Mouse (Mus musculus) hindbrain, postnatal 0 days (tissue): ENCODE measurements around the gene Napsa. TPM values are rescaled to one million over a fixed set of nuclear protein-coding genes. Genes with fewer than 3 reads are reported as not detected.
A peak's percentile ranks its signal among the peaks of the same experiment; 100 is the strongest.

Experiments
- ATAC-seq: fragments of 200-750 bp; cut with Nextera tagmentation; 2 replicates; pipeline ENCODE4 v1.8.0; 2017; ENCODE audit warnings: mild to moderate bottlenecking, moderate TSS enrichment, moderate library complexity
- DNase-seq: peaks from one replicate; pipeline ENCODE4 v3.0.0-alpha.2; 2015; ENCODE audit warnings: low spot score
- H3K27ac ChIP-seq: fragments of 300-500 bp; sonication (generic); 2 replicates; pipeline ENCODE4 v1.5.1; 2014; ENCODE audit warnings: mild to moderate bottlenecking
- H3K27me3 ChIP-seq: fragments of 300-500 bp; sonication (generic); 2 replicates; pipeline ENCODE4 v1.6.1; 2014; ENCODE audit warnings: low read length, mixed read lengths; ENCODE audit not compliant: insufficient read depth
- H3K36me3 ChIP-seq: fragments of 300-500 bp; sonication (generic); 2 replicates; pipeline ENCODE4 v1.6.1; 2014; ENCODE audit warnings: low read length, mixed read lengths; ENCODE audit not compliant: insufficient read depth
- H3K4me1 ChIP-seq: fragments of 300-500 bp; sonication (generic); 2 replicates; pipeline ENCODE4 v1.6.1; 2014; ENCODE audit warnings: antibody characterized with exemption, low read length, mixed read lengths; ENCODE audit not compliant: insufficient read depth
- H3K4me2 ChIP-seq: fragments of 300-500 bp; sonication (generic); 2 replicates; pipeline ENCODE4 v1.6.1; 2014; ENCODE audit warnings: low read depth, mild to moderate bottlenecking, low read length, moderate library complexity, mixed read lengths
- H3K4me3 ChIP-seq: fragments of 300-500 bp; sonication (generic); 2 replicates; pipeline ENCODE4 v1.5.1; 2014; ENCODE audit warnings: low read length
- H3K9ac ChIP-seq: fragments of 300-500 bp; sonication (generic); replicated peaks from 2 replicates; pipeline ENCODE4 v1.6.1; 2014; ENCODE audit warnings: mild to moderate bottlenecking, low read length, moderate library complexity, mixed read lengths
- H3K9me3 ChIP-seq: fragments of 300-500 bp; sonication (generic); 2 replicates; pipeline ENCODE4 v1.6.1; 2016; ENCODE audit warnings: low read length, mixed read lengths
- CTCF ChIP-seq: IDR thresholded peaks from 2 replicates; pipeline ENCODE4 v1.5.1; 2016; ENCODE audit warnings: antibody characterized with exemption, control low read depth, low read depth
- WGBS: fragments of 180-500 bp; shearing (Covaris S2); extraction: QIAGEN DNeasy Blood & Tissue Kit; methylation state at CpG from one replicate; pipeline ENCODE4 v1.1.7; 2014; 5-methylcytosine and 5-hydroxymethylcytosine counted together
- polyA plus RNA-seq: library from polyadenylated mRNA; unstranded; fragments of >200 nt; fragmentation: Nextera tagmentation; extraction: Ambion mirVana; gene quantifications from 2 replicates; pipeline ENCODE4 v1.2.1, GENCODE M21; 2015
- total RNA-seq: library from RNA; depleted of rRNA; stranded (reverse); fragments of >200 nt; gene quantifications from 2 replicates; pipeline ENCODE4 v1.2.3, GENCODE M21; 2014

Napsa gene
- total and polyA plus RNA-seq, 2 experiments from 2014 or later = 0.26 TPM; not detected in 1

DNA sequence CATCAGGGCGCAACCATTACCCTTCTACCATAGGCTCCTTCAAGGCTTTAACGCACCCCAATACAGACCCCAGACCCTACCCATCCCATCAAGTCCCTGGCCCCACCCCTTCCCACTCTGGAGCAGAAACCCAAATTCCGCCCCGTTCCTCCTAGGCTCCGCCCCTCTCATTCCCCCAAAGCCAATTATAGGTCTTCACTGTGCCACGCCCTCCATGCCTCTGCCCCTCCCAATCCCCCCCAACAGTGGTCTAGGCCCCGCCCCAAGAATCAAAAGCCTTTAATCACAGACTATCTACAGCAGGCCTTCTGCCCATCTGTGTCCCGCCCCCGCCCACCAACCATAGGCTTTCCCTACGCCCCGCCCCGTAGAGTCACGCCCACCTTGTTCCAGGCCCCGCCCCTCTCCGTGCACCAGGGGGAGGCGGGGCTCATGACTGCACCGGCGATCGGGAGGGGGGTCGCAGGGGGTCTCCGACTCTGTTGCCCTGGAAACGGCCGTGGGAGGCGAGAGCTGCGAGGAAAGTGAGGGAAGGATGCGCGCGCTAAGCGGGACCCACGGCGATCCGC, 18.9 kb upstream of the Napsa start:
- ATAC-seq (peak; percentile 82), DNase-seq (peak; percentile 91)
- no peak for TF ChIP-seq CTCF
- Histone ChIP-seq H3K9me3 (no peaks in the 10 kb centered on the region), H3K9ac (peak overlapping the region; percentile 54), H3K4me3 (peak overlapping the region; percentile 79), H3K36me3 (peaks cover 19% of the 10 kb centered on the region), H3K27me3 (no peaks in the 10 kb centered on the region), H3K4me1 (peaks cover 4% of the 10 kb centered on the region), H3K27ac (peak overlapping the region; percentile 87), H3K4me2 (peak overlapping the region; percentile 80)
- WGBS = 1% methylated on average over 32 of the region's 32 CpGs

- peak; percentile 16; the same call in 1 of the 2 replicates for TF ChIP-seq CTCF
- H3K4me3 ChIP-seq = peak within 1 kb of the TSS; percentile 79
- peak within 1 kb of the TSS; percentile 54 for H3K9ac ChIP-seq
- peak; percentile 98 for DNase-seq
- ATAC-seq = peak; percentile 83
- peak within 1 kb of the TSS; percentile 80 for H3K4me2 ChIP-seq
- peaks cover 4% of the 10 kb centered on the region; the same call in 1 of the 2 replicates for H3K4me1 ChIP-seq
- no peaks in the 10 kb centered on the region for H3K9me3 ChIP-seq
- H3K27me3 ChIP-seq = no peaks in the 10 kb centered on the region
- peak within 1 kb of the TSS; percentile 87 for H3K27ac ChIP-seq
- WGBS = under 1% methylated on average over 22 of the region's 22 CpGs
- H3K36me3 ChIP-seq = peaks cover 19% of the 10 kb centered on the region
Observed at GRCm38 (mm10) chr7:44553826-44554225, 18.4 kb upstream of the Napsa start, which contains the start of gene Nr1h2. Gene Nr1h2, minus strand, starts transcription at chr7:44553951.

- 70% methylated on average over 2 of the region's 2 CpGs for whole genome bisulfite sequencing
- Histone ChIP-seq H3K27me3 (no peaks in the 10 kb centered on the region), H3K27ac (no peak overlapping the region), H3K4me2 (no peak overlapping the region), H3K4me1 (peaks cover 4% of the 10 kb centered on the region; the same call in 1 of the 2 replicates), H3K36me3 (no peaks in the 10 kb centered on the region), H3K4me3 (no peak overlapping the region), H3K9me3 (no peaks in the 10 kb centered on the region), H3K9ac (no peak overlapping the region)
- ATAC-seq = no peak
- DNase-seq = no peak
- TF ChIP-seq CTCF = no peak
Observed at GRCm38 (mm10) chr7:44557629-44558028, 14.6 kb upstream of the Napsa start.

DNA sequence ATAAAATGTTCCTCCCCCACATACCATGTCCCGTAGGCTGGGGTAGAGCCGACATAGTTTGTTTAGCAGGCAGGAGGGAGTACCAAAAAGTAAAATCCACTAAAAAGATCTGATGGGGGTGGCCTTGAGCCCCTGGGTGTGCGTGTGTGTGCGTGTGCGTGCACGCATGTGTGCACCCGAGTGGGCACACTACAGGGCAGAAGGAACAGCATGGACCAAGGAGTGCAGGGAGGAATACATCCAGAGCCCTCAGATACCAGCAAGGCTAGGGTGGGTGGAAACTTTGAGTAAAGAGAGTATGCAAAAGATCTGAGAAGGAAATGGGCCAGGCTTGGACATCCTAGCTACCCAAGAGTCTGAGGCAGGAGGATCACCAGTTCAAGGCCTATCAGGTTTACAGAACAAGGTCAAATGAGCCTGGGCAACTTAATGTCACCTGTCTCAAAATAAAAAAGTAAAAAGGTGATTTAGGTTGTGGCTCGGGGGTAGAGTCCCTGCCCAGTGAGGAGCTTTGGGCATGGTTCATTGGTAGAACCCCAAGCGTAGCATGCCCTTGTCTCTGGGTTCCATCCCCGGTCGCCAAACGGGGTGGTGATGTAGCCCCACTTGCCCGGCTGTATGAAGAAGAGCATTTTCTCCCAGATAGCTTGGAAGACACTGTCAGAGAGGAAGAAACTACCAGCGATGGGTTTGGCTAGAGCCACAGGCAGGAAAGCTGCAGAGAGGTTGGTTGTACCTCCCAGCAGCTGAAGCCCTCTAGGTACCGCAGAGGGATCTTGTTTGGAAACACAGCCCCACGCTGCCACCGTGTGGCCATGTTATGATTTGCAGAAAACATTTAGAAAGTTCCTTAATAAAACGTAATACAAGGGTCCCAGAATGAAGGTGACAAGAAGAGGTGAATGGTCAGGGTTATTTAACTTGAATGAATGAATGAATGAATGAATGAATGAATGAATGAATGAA, 11.5 kb upstream of the Napsa start:
- no peaks in the 10 kb centered on the region for H3K36me3 ChIP-seq
- no peaks in the 10 kb centered on the region for H3K4me1 ChIP-seq
- H3K27ac ChIP-seq = no peak overlapping the region
- no peak overlapping the region for H3K4me2 ChIP-seq
- TF ChIP-seq CTCF = peak; percentile 88
- ATAC-seq = peak; percentile 81
- peak; percentile 93 for DNase-seq
- no peaks in the 10 kb centered on the region for H3K9me3 ChIP-seq
- H3K27me3 ChIP-seq = no peaks in the 10 kb centered on the region
- WGBS = 53% methylated on average over 18 of the region's 18 CpGs
- no peak overlapping the region for H3K4me3 ChIP-seq
- no peak overlapping the region for H3K9ac ChIP-seq

DNA sequence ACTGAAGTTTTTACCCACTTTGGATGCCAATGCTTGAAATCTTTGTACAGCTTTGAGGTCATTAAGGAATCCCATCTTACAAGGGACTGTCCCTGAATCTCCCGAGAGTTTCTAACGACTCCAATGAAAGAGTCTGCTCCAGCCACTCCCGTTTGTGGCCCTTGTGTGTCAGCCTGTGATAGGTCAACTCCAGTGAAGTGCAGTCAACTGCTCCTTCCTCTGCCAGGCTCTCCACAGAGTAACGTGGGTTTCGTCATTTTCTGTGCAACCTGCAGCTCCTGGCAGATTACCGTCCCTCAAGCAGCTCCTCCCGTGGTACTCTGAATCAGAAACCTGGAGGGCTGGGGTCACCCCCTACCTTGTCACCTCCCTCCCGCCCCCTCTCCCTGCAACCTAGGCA, 8.9 kb upstream of the Napsa start:
- Histone ChIP-seq H3K4me2 (no peak overlapping the region), H3K27me3 (no peaks in the 10 kb centered on the region), H3K27ac (no peak overlapping the region), H3K9me3 (no peaks in the 10 kb centered on the region), H3K36me3 (no peaks in the 10 kb centered on the region), H3K4me3 (no peak overlapping the region), H3K9ac (no peak overlapping the region), H3K4me1 (no peaks in the 10 kb centered on the region)
- 50% methylated on average over 8 of the region's 8 CpGs for WGBS
- no peak for ATAC-seq
- TF ChIP-seq CTCF = no peak
- DNase-seq = no peak

GRCm38 (mm10) chr7:44564486-44564885, 7.7 kb upstream of the Napsa start:
- DNase-seq (no peak), ATAC-seq (no peak)
- no peak overlapping the region for H3K9ac ChIP-seq
- H3K27ac ChIP-seq = no peak overlapping the region
- H3K4me3 ChIP-seq = no peak overlapping the region
- H3K4me2 ChIP-seq = no peak overlapping the region
- H3K27me3 ChIP-seq = no peaks in the 10 kb centered on the region
- no peaks in the 10 kb centered on the region for H3K4me1 ChIP-seq
- no peaks in the 10 kb centered on the region for H3K36me3 ChIP-seq
- no peaks in the 10 kb centered on the region for H3K9me3 ChIP-seq
- no peak for TF ChIP-seq CTCF
- WGBS = 88% methylated on average over 10 of the region's 10 CpGs
